Mouse (Mus musculus) activated CD4-positive, CD25-positive, alpha-beta regulatory T cell, adult 4 months (primary cell): ENCODE measurements around the gene Pla2g3. TPM values are rescaled to one million over a fixed set of nuclear protein-coding genes. Genes with fewer than 3 reads are reported as not detected.

Experiments
- ATAC-seq: one replicate; pipeline ENCODE4 v1.8.0; 2017
- polyA plus RNA-seq, 2 experiments: library from polyadenylated mRNA; unstranded; fragments of 100-300 nt; shearing (Covaris generic); gene quantifications; one replicate each; pipeline ENCODE4 v1.2.1; 2017

Pla2g3 gene
- polyA plus RNA-seq: under 1 TPM; 0.22 to 0.42 TPM

DNA sequence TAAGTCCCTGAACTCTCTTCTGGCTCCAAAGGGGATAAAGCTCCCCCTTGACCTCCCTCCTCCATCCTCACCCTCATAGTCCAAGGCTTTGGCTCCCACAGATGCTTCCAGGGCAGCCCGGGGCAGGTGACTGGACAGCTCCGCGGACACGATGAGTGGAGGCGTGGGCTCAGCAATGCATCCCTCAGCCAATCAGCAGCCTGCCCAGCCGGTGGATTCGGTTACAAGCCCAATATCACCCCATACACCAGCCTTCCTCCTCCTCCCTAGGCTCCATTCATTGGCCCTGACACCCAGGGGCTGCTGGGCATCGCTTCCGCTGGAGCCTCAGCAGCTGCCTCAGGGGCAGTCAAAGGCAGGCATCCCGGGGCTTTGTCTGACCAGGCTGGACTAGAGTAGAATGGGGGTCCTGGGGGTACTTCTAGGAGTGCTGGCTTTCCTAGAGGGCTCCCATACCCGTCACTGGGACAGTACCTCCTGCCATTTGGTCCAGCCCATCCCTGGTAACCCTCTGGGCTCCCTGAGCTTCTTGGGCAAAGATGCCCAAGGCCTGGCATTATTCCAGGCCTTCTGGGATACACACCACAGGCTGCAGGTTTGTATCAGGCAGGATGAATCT is at the start of gene Pla2g3:
Gene Pla2g3, plus strand, starts transcription at position 333 of the 619 bp plus-strand sequence.
- no peak for ATAC-seq

DNA sequence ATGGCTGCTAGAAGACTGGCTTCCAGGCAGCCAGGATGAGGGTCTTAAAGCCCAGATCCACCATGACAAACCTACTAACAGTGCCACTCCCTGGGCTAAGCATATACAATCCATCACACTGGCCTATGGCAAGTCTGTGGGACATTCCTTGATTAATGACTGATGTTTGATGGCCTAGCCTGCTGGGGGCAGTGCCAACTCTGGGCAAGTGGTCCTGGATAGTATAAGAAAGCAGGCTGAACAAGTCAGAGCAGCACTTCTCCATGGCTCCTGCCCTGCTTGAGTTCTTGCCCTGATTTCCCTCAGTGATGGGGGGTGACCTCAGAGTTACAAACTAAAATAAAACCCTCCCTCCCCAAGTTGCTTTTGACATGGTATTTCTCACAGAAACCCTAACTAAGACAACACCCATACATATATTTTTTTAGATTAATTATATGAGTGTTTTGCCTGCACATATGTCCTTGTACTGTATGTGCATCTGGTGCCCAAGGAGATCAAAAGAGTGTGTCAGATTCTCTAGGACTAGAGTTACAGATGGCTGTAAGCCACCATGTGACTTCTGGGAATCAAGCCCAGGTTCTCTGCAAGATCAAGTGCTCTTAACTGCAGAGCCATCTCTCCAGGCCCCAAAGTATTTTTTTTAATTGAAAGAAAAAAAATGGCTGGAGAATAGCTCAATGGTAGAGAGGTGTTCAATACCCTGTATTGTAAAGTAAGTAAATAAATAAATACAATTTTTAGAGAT is 46.2 kb upstream of the Pla2g3 start:
- ATAC-seq: no peak

DNA sequence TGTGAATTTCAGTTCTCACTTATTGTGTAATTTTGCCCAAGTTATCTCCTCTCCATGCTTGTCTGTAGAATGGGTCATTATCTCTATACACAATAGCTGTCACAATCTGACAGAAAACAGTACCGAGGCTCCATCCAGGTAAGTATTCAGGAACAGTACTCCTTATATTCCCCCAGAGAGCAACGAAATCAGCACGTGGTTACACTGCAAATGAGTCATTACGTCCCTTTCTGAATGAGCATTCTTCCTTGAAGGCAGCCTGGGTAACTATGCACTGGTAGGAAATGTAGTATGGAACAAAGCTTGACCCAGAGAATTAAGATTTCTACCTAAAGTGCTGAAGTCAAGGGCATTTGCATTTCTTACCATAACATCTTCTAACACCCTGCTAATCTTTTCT is 45.4 kb upstream of the Pla2g3 start:
- ATAC-seq: no peak

DNA sequence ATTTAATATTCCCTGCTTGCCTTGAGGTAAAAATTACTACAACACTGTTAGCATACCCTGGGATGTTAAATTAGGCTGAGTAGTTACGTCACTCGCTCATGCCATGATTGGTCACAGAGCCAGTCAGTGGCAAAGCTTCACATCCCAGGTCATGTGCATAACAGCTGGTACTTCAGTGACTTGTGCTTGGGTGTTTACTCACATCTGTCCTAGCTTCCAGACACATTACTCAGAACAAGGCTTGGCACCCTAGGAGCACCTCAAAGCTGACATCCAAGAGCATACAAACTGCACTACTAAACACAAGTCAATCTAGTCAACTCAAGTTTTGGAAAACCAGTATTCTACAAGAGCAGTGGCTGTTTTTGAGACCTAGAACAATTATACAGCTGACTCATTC is 45.0 kb upstream of the Pla2g3 start:
- no peak for ATAC-seq

DNA sequence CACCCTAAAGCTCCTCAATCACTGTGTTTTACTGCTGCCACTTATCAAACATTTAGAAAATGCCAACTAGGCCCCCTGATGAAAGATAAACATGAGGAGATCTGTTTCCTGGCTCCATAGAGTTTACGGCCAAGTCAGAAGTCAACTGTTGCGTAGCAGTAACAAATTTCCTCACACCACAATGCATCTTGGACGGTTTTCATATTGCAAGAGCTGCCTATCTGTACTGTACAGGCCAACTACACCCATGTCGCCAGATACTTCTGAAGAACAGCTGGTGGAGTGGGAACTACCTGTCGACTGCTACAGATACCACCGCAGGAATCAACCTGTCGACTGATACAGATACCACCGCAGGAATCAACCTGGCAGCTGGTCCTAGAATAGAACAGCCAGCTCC is 43.2 kb upstream of the Pla2g3 start:
- ATAC-seq: no peak

DNA sequence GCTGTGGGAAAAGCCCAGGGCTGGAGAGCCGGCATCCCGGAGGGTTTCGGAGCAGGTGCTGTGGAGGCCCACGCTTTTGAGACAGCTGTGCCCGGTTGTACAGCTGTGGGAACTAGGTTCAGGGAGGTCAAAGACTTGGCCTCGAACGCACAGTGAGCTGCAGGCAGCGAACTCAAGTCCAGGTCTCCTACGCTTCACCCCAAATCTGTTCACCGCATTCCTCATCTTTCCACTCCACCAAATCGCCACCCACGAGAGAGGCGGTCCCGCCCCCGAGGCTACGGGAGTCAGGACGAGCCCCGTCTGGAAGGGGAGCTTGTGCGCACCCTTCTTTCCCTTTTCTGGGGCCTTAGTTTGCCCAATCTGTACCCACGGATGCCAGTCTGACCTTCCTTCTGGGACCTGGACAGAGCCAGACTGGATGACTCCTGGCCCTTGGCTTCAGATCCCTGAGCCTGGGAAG is 36.4 kb upstream of the Pla2g3 start:
- ATAC-seq: peak; percentile 14

DNA sequence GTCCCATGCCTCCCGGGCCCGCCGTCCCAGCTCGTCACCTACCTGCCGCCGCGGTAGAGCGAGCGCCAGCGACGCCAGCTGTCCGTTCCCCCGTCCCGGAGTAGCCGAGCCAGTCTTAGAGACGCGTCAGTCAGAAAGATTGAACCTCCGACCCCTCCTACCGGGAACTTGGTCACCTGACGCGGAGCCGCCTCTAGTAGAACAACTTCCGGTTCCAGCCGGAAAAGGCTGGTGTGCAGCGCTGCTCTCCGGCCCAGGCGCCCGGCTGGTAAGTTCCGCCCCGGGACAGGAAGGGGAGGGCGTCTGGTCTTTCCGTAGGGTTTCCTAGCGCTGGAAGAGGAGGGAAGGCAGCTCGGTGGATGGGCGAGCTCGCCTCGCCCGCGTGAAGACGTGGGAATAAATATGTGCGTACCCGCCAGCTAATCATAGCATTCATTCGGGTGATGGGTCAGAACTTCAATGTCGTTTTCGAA is 35.9 kb upstream of the Pla2g3 start, which contains the start of gene Rnf185:
Gene Rnf185, minus strand, starts transcription at position 197 of the 473 bp plus-strand sequence.
- ATAC-seq: peak; percentile 97

DNA sequence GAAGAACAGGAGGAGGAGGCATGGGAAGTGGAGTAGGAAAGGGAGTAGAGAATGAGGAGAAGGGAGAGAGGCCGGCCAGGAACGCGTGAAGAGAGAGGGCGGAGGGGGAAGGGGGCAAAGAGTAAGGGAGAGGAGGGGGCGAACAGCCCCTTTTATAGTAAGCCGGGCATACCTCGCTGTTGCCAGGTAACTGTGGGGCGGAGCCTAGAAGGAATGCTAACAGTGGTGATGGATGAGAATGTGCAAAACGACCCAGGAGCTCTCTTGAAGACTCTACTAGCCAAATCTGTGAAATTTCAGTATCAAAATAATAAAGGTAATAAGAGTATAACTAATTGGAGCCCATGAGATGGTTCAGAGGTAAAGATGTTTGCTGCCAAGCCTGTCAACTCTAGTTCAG is 35.3 kb upstream of the Pla2g3 start:
- ATAC-seq: no peak

DNA sequence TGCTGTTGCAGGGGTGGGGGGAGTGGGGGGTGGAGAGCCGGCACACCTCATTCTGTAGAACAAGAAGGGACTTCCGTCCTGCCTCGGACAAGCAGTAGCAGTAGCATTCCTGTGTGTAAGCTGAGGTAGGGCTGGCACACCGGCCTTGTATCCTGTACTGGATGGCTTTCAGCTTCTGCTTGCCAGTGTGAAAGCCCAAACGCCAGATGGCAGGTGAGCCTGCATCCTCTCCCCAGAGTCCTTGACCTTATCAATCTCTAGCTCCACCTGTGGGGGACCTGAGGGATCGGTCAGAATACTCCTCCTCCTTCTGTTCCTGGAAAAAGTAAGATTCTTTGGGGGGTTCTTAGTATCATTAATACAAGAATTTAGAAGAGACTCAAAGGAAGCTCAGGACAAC is 34.6 kb upstream of the Pla2g3 start:
- ATAC-seq: no peak

DNA sequence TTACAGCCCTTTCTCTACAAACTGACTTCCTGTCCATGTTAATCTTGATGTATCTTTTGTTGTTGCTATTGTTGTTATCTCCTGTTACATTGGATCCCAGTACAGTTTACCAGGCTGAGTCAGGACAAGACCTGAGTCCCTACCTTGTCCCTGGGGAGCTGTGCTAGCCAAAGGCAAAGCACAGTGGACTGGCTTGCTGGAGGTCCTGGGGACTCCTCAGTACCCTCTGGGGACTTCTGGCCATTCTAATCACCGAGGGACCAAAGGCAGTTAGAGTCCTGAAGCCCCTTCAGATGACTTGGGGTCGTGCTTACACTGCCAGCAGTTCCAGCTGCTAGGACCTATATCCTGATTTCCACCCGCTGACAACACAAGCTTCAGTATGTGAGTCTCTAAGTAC is 33.6 kb upstream of the Pla2g3 start:
- ATAC-seq: no peak

DNA sequence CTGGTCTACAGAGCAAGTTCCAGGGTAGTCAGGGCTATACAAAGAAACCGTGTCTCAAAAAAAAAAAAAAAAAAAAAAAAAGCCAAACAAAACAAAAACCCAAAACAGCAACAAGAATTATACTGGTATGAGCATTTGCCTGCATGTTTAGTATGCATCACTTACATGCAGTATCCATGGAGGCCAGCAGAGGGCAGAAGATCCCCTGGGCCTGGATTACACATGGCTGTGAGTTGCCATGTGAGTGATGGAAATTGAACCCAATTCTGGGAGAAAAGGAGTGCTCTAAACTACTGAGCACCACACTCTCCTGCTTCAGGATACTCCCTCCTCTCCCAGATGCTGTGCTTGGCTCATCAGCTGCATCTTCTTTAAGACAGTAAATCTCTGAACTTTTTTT is 31.7 kb upstream of the Pla2g3 start:
- ATAC-seq: no peak

DNA sequence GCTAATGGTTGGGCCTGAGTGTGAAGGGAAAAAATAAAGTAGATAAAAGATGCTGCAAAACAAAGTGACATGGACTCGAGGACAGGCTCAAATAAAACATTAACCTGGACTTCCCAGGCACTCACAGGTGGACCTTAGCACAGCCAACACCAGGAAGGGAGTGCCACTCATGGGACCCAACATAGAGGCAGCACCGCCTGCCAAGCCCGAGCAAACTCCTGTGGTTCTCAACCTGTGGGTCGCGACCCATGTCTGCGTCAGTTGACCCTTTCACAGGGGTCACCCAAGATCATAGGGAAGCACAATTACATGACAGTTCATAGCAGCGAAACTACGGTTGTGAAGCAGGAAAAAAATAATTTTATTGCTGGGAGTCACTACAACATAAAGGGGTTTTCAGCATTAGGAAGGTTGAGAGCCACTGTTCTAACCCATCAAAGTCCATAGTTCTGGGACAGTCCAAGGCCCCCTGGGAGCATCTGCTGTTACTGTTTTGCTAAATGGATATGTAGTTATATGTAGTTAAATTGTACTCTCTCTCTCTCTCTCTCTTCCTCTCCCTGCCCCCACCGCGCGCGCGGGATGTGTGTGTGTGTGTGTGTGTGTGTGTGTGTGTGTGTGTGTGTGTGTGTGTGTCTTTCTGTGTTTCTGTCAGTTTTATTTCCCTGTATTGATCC is 29.5 kb upstream of the Pla2g3 start:
- no peak for ATAC-seq

DNA sequence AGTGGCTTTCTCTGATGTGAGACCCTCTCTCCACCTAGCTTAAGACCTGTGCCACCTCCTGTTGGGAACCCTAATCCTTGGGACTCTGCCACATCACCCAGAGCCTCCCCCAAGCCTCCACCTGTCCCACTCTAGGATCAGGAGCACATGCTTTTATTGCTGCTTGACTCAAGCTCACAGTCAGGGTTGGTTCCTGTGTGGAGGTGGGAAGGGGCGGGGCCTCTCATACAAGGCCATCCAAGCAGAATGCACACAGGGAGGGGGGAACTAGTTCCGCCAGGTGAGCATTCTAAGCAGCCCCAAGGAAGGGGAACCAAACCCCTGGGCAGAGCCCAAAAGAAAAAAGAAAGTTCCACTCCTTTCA is 29.0 kb upstream of the Pla2g3 start:
- no peak for ATAC-seq

DNA sequence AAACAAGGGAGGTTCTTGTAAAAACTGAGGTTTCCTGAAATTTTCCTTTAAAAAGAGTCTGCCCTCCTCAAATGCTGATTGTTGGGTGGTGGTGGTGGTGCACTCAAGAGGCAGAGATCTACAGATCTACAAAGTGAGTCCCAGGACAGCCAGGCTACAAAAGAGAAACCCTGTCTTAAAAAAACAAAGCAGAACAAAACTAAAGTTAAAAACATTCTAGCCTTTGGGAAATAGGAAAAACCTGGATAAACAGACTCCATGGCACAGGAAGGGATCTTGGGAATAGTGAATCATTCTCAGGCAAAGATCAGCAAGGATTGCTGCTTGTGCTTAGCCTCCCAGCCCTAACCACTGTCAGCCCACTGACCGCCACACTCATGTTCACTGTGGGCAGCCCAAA is 25.2 kb upstream of the Pla2g3 start:
- no peak for ATAC-seq

DNA sequence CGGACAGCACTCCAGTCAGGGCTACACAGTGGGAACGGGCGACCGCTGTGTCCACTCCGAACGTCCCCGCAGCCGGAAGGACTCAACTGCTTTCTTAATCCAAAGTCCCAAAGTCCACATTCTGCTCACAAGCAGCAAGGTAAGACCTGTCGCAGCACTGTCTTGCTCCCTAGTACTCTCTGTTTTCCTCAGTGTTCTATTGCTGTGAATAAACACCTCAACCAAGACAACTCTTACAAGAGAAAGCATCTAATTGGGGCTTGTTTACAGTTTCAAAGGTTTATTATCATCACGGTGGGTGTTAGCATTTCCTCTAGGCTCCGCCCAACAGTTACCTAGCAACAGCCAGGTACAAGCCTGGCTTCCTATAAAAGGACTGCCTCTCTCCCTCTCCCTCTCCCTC is 16.6 kb upstream of the Pla2g3 start:
- ATAC-seq: no peak

DNA sequence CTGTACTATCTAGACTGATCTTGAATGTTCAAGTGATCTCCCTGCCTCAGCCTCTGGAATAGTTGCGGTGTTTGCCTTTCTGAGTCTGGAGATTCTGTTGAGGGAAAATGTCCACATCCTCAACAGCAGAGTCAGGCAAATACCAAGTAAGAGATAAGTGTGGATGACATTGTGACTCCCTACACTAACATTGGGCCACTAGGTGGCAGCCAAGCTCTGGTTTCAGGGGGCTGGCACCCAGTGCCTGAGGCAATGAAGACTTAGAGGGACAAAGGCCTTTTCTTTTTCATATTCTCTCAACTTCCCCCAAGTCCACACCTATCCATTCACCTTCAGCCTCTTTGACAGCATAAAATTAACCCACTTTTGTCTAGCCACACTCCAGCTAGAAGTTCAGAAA is 15.6 kb upstream of the Pla2g3 start:
- ATAC-seq: peak; percentile 52

DNA sequence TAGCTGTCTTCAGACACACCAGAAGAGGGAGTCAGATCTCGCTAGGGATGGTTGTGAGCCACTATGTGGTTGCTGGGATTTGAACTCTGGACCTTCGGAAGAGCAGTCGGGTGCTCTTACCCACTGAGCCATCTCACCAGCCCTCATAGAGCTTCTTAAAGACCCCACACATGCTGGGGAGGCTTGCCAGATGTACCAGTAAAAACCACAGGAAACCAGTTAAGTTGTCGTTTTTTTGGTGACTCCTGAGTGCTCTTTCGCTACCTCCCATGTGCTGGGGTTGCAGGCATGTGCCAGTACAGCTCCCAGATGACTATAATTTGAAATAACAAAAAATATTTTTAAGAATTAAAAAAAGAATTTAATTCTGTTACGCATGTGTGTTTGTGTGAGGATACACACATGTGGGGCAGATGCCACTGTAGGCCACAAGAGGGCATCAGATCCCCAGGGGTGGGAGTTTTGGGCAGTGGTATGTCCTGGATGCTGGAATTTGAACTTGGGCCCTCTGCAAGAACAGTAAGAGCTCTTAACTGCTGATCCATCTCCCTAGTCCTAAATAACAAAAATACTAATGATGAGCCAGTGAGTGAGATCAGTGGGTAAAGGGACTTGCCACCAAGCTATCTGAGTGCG is 13.5 kb upstream of the Pla2g3 start:
- no peak for ATAC-seq

DNA sequence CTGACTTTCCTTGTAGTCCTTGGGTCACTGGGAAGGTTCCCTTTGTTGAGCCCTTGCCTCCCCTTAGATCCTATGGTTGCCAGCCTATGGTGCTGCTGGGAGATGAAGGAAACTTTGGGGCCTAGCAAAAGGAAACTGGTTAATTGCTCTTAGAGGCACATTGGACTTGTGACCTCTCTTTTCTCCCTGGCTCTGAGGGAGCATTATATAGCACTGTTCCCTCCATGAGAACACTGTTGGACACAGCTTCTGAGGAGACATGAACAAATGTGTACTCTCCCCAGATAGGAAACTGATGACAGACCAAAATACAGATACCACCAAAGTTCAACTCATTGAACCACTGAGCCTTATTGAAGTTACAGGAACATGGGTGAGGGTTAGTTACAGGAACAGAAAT is 12.6 kb upstream of the Pla2g3 start:
- no peak for ATAC-seq

DNA sequence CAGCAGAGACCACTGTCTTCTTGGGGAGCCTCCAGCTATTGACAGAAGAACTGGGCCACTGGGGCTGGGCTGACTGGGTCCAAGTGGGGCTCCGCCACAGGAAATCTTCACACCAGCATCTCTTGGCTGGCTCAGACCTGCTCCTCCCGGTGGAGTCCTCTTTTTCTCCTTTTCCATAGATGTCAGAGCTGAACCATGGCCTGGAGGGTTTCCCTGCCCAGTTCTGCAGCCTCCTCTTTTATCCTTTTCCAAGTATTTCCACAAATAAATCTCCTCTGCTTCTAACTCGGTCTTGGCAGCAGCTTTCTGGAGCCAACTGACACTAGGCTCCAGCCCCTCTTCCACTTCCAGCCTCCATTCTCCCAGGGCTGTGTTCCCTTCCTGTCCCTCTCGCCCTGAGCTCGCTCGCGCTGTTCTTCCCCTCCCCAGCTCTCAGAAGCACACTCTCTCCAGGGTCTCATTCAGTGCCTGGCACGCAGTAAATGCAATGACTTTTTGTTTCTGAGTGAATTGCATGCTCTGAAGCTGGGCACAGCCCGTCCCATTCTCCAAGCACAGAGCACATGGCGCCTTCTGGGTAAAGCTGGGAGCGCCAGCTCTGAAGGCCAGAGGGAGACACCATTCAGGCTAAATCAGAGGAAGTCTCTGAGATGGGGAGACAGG is 4.0 kb upstream of the Pla2g3 start:
- no peak for ATAC-seq

DNA sequence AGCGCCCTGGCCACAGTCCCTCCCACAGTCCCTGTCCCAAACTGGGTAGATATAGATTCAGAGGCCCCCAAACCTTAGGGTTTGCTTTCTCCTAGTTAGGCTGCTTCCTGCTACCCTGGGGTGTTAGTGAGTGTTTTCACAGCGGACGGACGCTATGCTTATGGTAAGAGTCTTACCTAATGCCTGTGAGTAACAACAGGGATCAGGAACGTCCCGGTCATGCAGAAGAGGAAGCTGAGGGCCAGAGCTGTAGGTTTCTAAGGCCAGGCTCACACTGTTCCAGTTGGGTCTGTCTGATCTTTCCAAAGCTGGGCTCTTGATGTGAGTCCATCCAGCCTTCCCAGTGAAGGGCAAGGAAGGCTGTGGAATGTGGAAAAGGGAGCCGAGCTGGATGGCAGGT is 1.7 kb upstream of the Pla2g3 start:
- ATAC-seq: no peak

DNA sequence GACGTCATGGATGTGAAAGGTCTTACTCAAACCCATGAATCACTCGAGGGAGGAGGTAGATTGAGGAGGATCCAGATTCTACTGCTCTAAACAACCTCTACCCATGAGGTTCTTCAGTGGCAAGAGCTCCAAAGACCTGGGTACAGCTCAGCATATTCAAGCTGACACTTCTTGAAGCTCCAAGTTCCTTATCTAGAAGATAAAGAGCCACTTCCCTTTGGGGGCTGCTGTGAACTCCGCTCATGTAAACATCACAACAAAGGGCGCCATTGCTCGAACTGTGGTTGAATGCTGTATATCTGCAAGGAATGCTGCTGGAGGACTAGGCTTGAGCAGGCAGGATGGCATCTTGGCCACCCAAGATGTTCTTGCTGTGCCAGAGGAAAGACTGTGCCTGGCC is 952 bp downstream of the Pla2g3 start:
- no peak for ATAC-seq

DNA sequence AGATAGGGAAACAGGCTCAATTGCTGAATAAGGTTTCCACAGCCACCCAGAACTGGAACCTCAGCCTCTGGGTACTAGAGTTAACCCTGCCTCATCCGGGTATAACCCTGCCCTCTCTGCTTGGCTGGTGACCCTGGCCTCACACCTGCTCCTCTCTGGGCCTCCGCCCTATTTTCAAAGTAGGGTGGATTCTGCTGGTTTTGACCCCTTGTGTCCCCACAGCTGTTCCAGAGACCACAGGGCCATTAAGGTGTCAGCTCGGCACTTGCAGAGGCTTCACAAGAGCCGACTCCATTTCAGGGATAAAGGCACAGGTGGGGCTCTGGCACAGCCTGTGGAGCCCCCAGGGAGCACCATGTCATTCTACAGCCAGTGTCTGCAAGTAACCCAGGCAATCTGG is 4.7 kb downstream of the Pla2g3 start:
- ATAC-seq: no peak

DNA sequence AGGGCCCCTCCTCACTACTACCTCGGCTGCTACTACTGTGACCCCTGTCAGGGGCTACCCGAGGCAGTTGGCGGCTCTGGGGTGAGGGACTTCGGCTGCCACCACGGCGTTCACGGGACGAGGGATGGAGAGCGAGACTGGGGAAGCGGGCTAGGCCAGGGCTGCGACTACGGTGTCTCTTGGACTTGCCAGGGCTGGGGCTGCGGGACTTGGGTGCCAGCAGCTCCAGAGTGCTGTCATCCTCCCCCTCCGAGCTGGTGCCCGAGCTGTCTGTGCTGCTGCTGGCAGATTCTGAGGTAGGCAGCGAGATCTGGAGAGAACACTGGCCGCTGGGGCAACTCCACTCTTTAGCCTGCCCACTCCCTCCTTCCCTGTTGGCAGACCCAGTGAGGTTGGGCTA is 6.8 kb downstream of the Pla2g3 start:
- no peak for ATAC-seq
